Mouse (Mus musculus): ENCODE results near the gene Gm20388. TPM values are rescaled to one million over a fixed set of nuclear protein-coding genes. Genes with fewer than 3 reads are reported as not detected.
A peak's percentile ranks its signal among the peaks of the same experiment; 100 is the strongest.

The Gm20388 gene
- polyA plus RNA-seq, 1 experiment from 2014 or later = not detected

- no peak overlapping the region for H3K9ac ChIP-seq
- H3K4me1 ChIP-seq = peaks cover 67% of the 10 kb centered on the region
- peak overlapping the region; percentile 99 for H3K4me2 ChIP-seq
- H3K36me3 ChIP-seq = no peaks in the 10 kb centered on the region
- 13% methylated on average over 7 of the region's 7 CpGs for WGBS (ENCODE audit: insufficient replicate concordance)
- H3K4me3 ChIP-seq = peak overlapping the region; percentile 72
- H3K9me3 ChIP-seq (replicated peaks) = no peaks in the 10 kb centered on the region
- H3K27me3 ChIP-seq (replicated peaks) = peaks cover 21% of the 10 kb centered on the region
- no peak for ATAC-seq
- H3K27ac ChIP-seq = peak overlapping the region; percentile 34; the same call in 1 of the 2 replicates
Observed at GRCm38 (mm10) chr8:123333864-123334263, 3423.2 kb downstream of the Gm20388 start.

- 28% methylated on average over 1 of the region's 1 CpGs for WGBS (ENCODE audit: insufficient replicate concordance)
- ATAC-seq = no peak
- H3K27ac ChIP-seq = peak overlapping the region; percentile 34; the same call in 1 of the 2 replicates
- no peaks in the 10 kb centered on the region for H3K9me3 ChIP-seq (replicated peaks)
- H3K9ac ChIP-seq = no peak overlapping the region
- no peaks in the 10 kb centered on the region for H3K36me3 ChIP-seq
- peaks cover 21% of the 10 kb centered on the region for H3K27me3 ChIP-seq (replicated peaks)
- peaks cover 61% of the 10 kb centered on the region for H3K4me1 ChIP-seq
- H3K4me2 ChIP-seq = peak overlapping the region; percentile 99
- H3K4me3 ChIP-seq = 0 out of 2 replicates have a peak overlapping the region, but pooled peaks have one; percentile 72
Observed at GRCm38 (mm10) chr8:123334467-123334866, 3423.8 kb downstream of the Gm20388 start.

- Histone ChIP-seq H3K4me2 (no peak overlapping the region), H3K36me3 (no peaks in the 10 kb centered on the region), H3K4me3 (no peak overlapping the region), H3K9me3 (replicated peaks) (no peaks in the 10 kb centered on the region), H3K27me3 (replicated peaks) (peaks cover 21% of the 10 kb centered on the region), H3K9ac (no peak overlapping the region), H3K27ac (no peak overlapping the region), H3K4me1 (peaks cover 46% of the 10 kb centered on the region)
- WGBS (ENCODE audit: insufficient replicate concordance) = 56% methylated on average over 3 of the region's 3 CpGs
- no peak for ATAC-seq
Observed at GRCm38 (mm10) chr8:123337475-123337874, 3426.8 kb downstream of the Gm20388 start.

- no peaks in the 10 kb centered on the region for H3K27me3 ChIP-seq (replicated peaks)
- H3K4me1 ChIP-seq = peaks cover 37% of the 10 kb centered on the region
- no peak overlapping the region for H3K27ac ChIP-seq
- WGBS (ENCODE audit: insufficient replicate concordance) = 87% methylated on average over 4 of the region's 4 CpGs
- no peak overlapping the region for H3K9ac ChIP-seq
- H3K36me3 ChIP-seq = no peaks in the 10 kb centered on the region
- H3K9me3 ChIP-seq (replicated peaks) = no peaks in the 10 kb centered on the region
- ATAC-seq = no peak
- H3K4me3 ChIP-seq = no peak overlapping the region
- H3K4me2 ChIP-seq = no peak overlapping the region
Observed at GRCm38 (mm10) chr8:123340071-123340470, 3429.4 kb downstream of the Gm20388 start.

DNA sequence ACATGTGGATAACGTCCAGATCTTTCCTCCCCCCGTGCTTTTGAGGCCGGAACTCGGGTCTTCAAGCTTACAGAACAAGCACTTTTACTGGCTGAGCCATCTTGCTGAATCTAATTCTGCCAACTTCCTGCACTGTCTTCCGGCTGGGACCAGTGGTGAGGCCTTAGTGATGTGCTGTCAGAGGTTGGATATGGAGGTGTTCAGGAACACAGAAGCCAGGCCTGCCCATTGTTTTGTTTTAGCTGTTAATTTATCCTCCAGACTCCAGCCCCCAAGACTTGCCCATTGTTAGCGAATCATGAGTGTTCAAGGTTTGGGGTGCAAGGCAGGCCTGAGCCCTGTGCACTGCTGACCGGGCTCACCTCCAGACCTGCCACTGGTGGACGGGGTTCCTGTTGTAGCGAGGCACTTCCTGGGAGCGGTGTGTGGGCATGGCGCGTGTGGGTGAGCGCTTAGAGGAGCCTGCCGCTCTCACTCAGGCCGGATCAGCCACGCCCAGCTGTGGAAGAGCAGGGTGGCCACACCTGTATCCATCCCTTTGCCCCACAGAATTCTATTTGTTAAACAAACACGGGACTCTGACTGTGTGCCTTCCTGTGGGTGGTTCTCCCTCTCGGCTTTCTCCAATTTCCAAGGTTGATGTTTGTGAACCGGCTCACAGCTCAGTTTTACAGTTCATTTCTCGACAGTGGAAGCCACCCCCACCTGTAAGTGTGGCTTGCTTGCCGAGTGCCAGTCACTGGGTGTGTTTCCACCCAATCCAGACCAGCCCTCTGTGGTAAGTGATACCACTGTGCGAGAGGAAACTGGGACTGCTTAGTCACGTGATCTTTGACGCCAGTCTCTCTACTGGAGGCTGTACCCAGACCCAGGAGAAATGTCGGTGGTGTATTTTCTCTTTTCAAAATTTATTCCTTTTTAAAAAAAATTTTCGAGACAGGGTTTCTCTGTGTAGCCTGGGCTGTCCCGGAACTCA lies 3430.7 kb downstream of the Gm20388 start:
- peak; percentile 54; the same call in 1 of the 2 replicates for ATAC-seq
- WGBS (ENCODE audit: insufficient replicate concordance) = 60% methylated on average over 27 of the region's 27 CpGs
- Histone ChIP-seq H3K4me2 (0 out of 2 replicates have a peak overlapping the region, but pooled peaks have one; percentile 7), H3K4me1 (peaks cover 41% of the 10 kb centered on the region), H3K9ac (no peak overlapping the region), H3K9me3 (replicated peaks) (no peaks in the 10 kb centered on the region), H3K4me3 (no peak overlapping the region), H3K36me3 (no peaks in the 10 kb centered on the region), H3K27ac (peak overlapping the region; percentile 29; the same call in 1 of the 2 replicates), H3K27me3 (replicated peaks) (no peaks in the 10 kb centered on the region)

GRCm38 (mm10) chr8:123342253-123342652 lies 3431.6 kb downstream of the Gm20388 start:
- WGBS (ENCODE audit: insufficient replicate concordance) = 55% methylated on average over 8 of the region's 8 CpGs
- Histone ChIP-seq H3K4me1 (peaks cover 44% of the 10 kb centered on the region), H3K27ac (no peak overlapping the region), H3K36me3 (no peaks in the 10 kb centered on the region), H3K4me2 (no peak overlapping the region), H3K27me3 (replicated peaks) (no peaks in the 10 kb centered on the region), H3K4me3 (no peak overlapping the region), H3K9me3 (replicated peaks) (no peaks in the 10 kb centered on the region), H3K9ac (no peak overlapping the region)
- ATAC-seq = no peak

- H3K27ac ChIP-seq = no peak overlapping the region
- ATAC-seq = no peak
- no peaks in the 10 kb centered on the region for H3K9me3 ChIP-seq (replicated peaks)
- 60% methylated on average over 7 of the region's 7 CpGs for WGBS (ENCODE audit: insufficient replicate concordance)
- H3K4me3 ChIP-seq = no peak overlapping the region
- no peaks in the 10 kb centered on the region for H3K27me3 ChIP-seq (replicated peaks)
- H3K4me2 ChIP-seq = no peak overlapping the region
- H3K9ac ChIP-seq = no peak overlapping the region
- peaks cover 51% of the 10 kb centered on the region for H3K4me1 ChIP-seq
- no peaks in the 10 kb centered on the region for H3K36me3 ChIP-seq
Observed at GRCm38 (mm10) chr8:123342911-123343310, 3432.3 kb downstream of the Gm20388 start.

DNA sequence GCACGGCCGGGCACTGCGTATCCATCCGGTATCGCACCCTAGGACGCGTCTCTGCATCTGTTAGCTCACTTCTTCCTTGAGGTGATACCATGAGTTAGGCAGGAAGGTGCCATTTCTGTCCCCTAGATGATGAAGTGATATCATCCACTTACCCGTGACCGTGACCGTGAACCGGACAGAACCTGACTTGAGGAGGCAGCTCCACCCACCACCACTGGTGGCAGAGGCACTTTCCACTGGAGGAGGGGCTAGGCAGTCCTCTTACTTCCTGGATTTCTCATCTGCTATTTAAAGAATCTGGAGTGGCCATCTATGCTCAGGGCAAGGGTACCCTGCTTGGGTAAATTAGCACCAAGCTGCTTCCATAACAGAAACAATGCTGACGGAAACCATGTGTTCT lies 3432.8 kb downstream of the Gm20388 start:
- ATAC-seq = no peak
- Histone ChIP-seq H3K27me3 (replicated peaks) (no peaks in the 10 kb centered on the region), H3K4me3 (no peak overlapping the region), H3K4me1 (peaks cover 56% of the 10 kb centered on the region), H3K9ac (no peak overlapping the region), H3K36me3 (no peaks in the 10 kb centered on the region), H3K9me3 (replicated peaks) (no peaks in the 10 kb centered on the region), H3K4me2 (no peak overlapping the region), H3K27ac (no peak overlapping the region)
- WGBS (ENCODE audit: insufficient replicate concordance) = 80% methylated on average over 12 of the region's 12 CpGs

DNA sequence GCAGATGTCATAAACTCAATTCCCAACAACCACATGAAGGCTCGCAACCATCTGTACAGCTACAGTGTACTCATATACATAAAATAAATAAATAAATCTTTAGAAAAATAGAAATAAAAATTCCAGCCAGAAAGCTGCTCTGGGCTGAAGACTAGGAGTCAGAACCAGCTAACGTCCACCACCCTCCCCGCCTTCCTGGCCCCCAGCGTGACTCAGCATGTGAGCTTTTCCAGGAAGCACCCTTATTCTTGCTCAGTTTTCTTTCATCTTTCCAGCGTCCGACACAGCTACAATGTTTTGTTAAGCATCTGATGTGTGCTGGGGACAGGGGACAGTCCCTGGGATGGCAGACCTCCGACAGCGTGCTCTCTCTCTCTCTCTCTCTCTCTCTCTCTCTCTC lies 3434.5 kb downstream of the Gm20388 start:
- H3K27ac ChIP-seq = no peak overlapping the region
- no peaks in the 10 kb centered on the region for H3K9me3 ChIP-seq (replicated peaks)
- H3K4me1 ChIP-seq = peaks cover 64% of the 10 kb centered on the region
- no peak overlapping the region for H3K4me2 ChIP-seq
- no peaks in the 10 kb centered on the region for H3K36me3 ChIP-seq
- H3K9ac ChIP-seq = no peak overlapping the region
- 67% methylated on average over 8 of the region's 8 CpGs for WGBS (ENCODE audit: insufficient replicate concordance)
- no peaks in the 10 kb centered on the region for H3K27me3 ChIP-seq (replicated peaks)
- H3K4me3 ChIP-seq = no peak overlapping the region
- no peak for ATAC-seq

- no peaks in the 10 kb centered on the region for H3K27me3 ChIP-seq (replicated peaks)
- H3K36me3 ChIP-seq = no peaks in the 10 kb centered on the region
- peaks cover 63% of the 10 kb centered on the region for H3K4me1 ChIP-seq
- ATAC-seq = no peak
- no peaks in the 10 kb centered on the region for H3K9me3 ChIP-seq (replicated peaks)
- no peak overlapping the region for H3K4me3 ChIP-seq
- WGBS (ENCODE audit: insufficient replicate concordance) = 70% methylated on average over 6 of the region's 6 CpGs
- H3K4me2 ChIP-seq = no peak overlapping the region
- H3K9ac ChIP-seq = no peak overlapping the region
- H3K27ac ChIP-seq = no peak overlapping the region
Observed at GRCm38 (mm10) chr8:123345856-123346255, 3435.2 kb downstream of the Gm20388 start.

GRCm38 (mm10) chr8:123347293-123347692 lies 3436.7 kb downstream of the Gm20388 start:
- H3K4me3 ChIP-seq = no peak overlapping the region
- peaks cover 50% of the 10 kb centered on the region for H3K4me1 ChIP-seq
- no peak overlapping the region for H3K9ac ChIP-seq
- H3K9me3 ChIP-seq (replicated peaks) = no peaks in the 10 kb centered on the region
- no peak overlapping the region for H3K4me2 ChIP-seq
- WGBS (ENCODE audit: insufficient replicate concordance) = 32% methylated on average over 2 of the region's 2 CpGs
- H3K27ac ChIP-seq = no peak overlapping the region
- ATAC-seq = no peak
- no peaks in the 10 kb centered on the region for H3K36me3 ChIP-seq
- H3K27me3 ChIP-seq (replicated peaks) = no peaks in the 10 kb centered on the region; the same call in 1 of the 2 replicates

DNA sequence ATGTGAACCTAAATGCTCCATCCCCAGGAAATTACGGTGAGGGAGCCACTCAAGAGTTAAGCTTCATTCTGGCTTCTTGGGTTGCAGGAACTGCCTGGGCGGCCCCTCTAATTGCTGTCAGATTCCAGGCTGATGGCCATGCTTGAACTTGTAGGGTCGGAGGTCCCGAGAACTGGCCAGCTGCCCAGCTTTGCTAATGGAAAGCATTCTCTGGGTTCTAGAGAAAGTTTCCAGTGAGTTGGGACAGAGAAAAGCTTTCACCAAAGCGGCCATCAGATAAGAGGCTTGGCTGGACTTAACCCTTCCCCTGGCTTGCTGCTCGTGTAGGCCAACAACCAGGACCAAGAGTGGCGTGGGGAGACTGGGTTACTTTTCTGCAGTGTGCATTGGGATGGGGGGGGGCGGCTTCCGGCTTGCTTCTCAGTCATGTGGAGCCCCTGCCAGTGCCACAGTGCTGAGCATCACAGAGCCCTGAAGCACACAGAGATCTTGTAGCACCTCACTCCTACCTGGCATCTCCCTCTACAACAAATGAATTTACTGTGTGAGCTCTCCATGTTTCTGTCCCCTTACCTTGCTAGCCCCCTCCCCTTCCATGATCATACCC lies 3437.7 kb downstream of the Gm20388 start:
- Histone ChIP-seq H3K27me3 (replicated peaks) (peaks cover 4% of the 10 kb centered on the region), H3K9me3 (replicated peaks) (no peaks in the 10 kb centered on the region), H3K4me2 (no peak overlapping the region), H3K9ac (no peak overlapping the region), H3K4me1 (peaks cover 43% of the 10 kb centered on the region), H3K4me3 (no peak overlapping the region), H3K27ac (no peak overlapping the region), H3K36me3 (no peaks in the 10 kb centered on the region)
- WGBS (ENCODE audit: insufficient replicate concordance) = 54% methylated on average over 9 of the region's 9 CpGs
- ATAC-seq = peak; percentile 27; the same call in 1 of the 2 replicates

Data from liver, embryonic 12.5 days (tissue).